30 mouse cellular contexts compared by ENCODE assay signal in the genomic region with DNA sequence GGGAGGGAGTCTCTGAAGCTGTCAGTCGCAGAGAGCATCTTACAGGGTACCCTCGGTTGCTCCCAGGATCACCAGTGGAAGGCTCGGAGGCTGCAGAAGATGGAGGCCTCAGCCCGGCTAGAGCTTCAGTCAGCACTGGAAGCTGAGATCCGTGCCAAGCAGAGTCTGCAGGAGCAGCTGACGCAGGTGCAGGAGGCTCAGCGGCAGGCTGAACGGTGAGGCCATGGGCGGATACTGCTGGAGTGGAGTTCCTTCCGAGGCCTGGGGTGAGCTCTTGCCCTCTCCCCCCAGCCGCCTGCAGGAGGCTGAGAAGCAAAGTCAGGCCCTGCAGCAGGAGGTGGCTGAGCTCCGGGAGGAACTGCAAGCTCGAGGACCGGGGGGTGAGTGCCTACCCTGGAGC. TPM values are rescaled to one million over a fixed set of nuclear protein-coding genes. Genes with fewer than 3 reads are reported as not detected.
DNase-seq lines count a peak whose midpoint lies in the region; ATAC-seq and TF ChIP-seq lines count a peak whose summit lies in the region.
"Had no signal": no experiment of that assay in that cellular context is flagged by ENCODE, and none has a peak within 500 bp of the region (broad histone marks: within the 10 kb centered on the region; RNA-seq: fewer than 3 reads in every experiment).

No protein-coding gene starts in this region.

- 77% methylated on average over 14 of the region's 14 CpGs for WGBS in hindbrain, embryonic 13.5 days
- WGBS in hindbrain, postnatal 0 days: 68% methylated on average over 14 of the region's 14 CpGs
- 21% methylated on average over 14 of the region's 14 CpGs for WGBS in cerebellum, adult 2 months
- 83% methylated on average over 14 of the region's 14 CpGs for WGBS in limb, embryonic 15.5 days

- TF ChIP-seq POLR2A in cerebellum, adult 2 months (IDR thresholded peaks at IDR 0.05; ENCODE audit: borderline replicate concordance, insufficient read depth, low read length): no peak

- no peak for TF ChIP-seq CTCF in hindbrain, postnatal 0 days (IDR thresholded peaks at IDR 0.05; ENCODE audit: low read depth)
- TF ChIP-seq CTCF in cerebellum, adult 2 months (IDR thresholded peaks at IDR 0.05; ENCODE audit: borderline replicate concordance, insufficient read depth, low read depth, low read length): no peak

- no peak for DNase-seq in hindbrain, postnatal 0 days (ENCODE audit: low spot score)
- DNase-seq in cerebellum, adult 2 months: peak; percentile 79 to 86
- peak; percentile 66 to 71 for DNase-seq in cerebellum, postnatal 10 days
- no peak for DNase-seq in right cerebral cortex, postnatal 4 days
- no peak for DNase-seq in testis, postnatal 10 days (ENCODE audit: low spot score)
- DNase-seq: adrenal gland, postnatal 14 days; gastrocnemius, adult 2 months; gastrocnemius, postnatal 36 days; heart, adult 18-20 months; heart, postnatal 4 days; kidney, adult 18-20 months; kidney, postnatal 25 days; liver, embryonic 13.5 days; lung, adult 18-20 months; lung, postnatal 10 days had no signal

- H3K27ac ChIP-seq in hindbrain, embryonic 13.5 days: no peak overlapping the region
- H3K27ac ChIP-seq in hindbrain, postnatal 0 days: no peak overlapping the region
- peak overlapping the region; percentile 85 for H3K27ac ChIP-seq in cerebellum, adult 2 months (ENCODE audit: insufficient read depth, low read length)
- H3K27ac ChIP-seq in limb, embryonic 15.5 days: peak overlapping the region; percentile 47; the same call in 1 of the 2 replicates
- H3K27ac ChIP-seq: embryonic facial prominence, embryonic 12.5 days; forebrain, embryonic 10.5 days; forebrain, embryonic 15.5 days; gastrocnemius, adult 2 months; hindbrain, embryonic 14.5 days; kidney, embryonic 15.5 days; limb, embryonic 13.5 days; liver, embryonic 13.5 days; midbrain, embryonic 10.5 days; neural tube, embryonic 12.5 days had no signal

- no peak overlapping the region for H3K4me2 ChIP-seq in hindbrain, embryonic 13.5 days
- H3K4me2 ChIP-seq in hindbrain, postnatal 0 days (ENCODE audit: low read depth, low read length): no peak overlapping the region
- no peak overlapping the region for H3K4me2 ChIP-seq in limb, embryonic 15.5 days
- H3K4me2 ChIP-seq: embryonic facial prominence, embryonic 12.5 days; forebrain, embryonic 15.5 days; heart, embryonic 12.5 days; hindbrain, embryonic 14.5 days; kidney, embryonic 15.5 days; limb, embryonic 13.5 days; liver, embryonic 13.5 days; neural tube, embryonic 12.5 days had no signal

- no peak overlapping the region for H3K4me3 ChIP-seq in hindbrain, embryonic 13.5 days
- no peak overlapping the region for H3K4me3 ChIP-seq in hindbrain, postnatal 0 days (ENCODE audit: low read length)
- H3K4me3 ChIP-seq in cerebellum, adult 2 months (replicated peaks; ENCODE audit: insufficient read depth, low read depth, low read length): peak overlapping the region; percentile 18
- H3K4me3 ChIP-seq in limb, embryonic 15.5 days: no peak overlapping the region
- H3K4me3 ChIP-seq: embryonic facial prominence, embryonic 12.5 days; forebrain, embryonic 10.5 days; forebrain, embryonic 15.5 days; gastrocnemius, adult 2 months; heart, embryonic 12.5 days; kidney, embryonic 15.5 days; limb, embryonic 13.5 days; liver, embryonic 13.5 days; midbrain, embryonic 10.5 days; myocyte; neural tube, embryonic 12.5 days had no signal

- H3K27me3 ChIP-seq in hindbrain, embryonic 13.5 days: no peaks in the 10 kb centered on the region
- no peaks in the 10 kb centered on the region for H3K27me3 ChIP-seq in hindbrain, postnatal 0 days (ENCODE audit: insufficient read depth, low read length)
- H3K27me3 ChIP-seq in cerebellum, adult 2 months (ENCODE audit: control insufficient read depth, insufficient read depth, low read length): no peaks in the 10 kb centered on the region
- H3K27me3 ChIP-seq in limb, embryonic 15.5 days: no peaks in the 10 kb centered on the region
- H3K27me3 ChIP-seq: embryonic facial prominence, embryonic 12.5 days; forebrain, embryonic 15.5 days; heart, embryonic 12.5 days; kidney, embryonic 15.5 days; limb, embryonic 13.5 days; liver, embryonic 13.5 days; neural tube, embryonic 12.5 days had no signal

- H3K4me1 ChIP-seq in hindbrain, embryonic 13.5 days (replicated peaks): no peaks in the 10 kb centered on the region
- H3K4me1 ChIP-seq in hindbrain, postnatal 0 days (ENCODE audit: insufficient read depth, low read length): no peaks in the 10 kb centered on the region
- peaks cover 43% of the 10 kb centered on the region for H3K4me1 ChIP-seq in cerebellum, adult 2 months (ENCODE audit: control insufficient read depth, insufficient read depth, low read length)
- H3K4me1 ChIP-seq in limb, embryonic 15.5 days: no peaks in the 10 kb centered on the region
- H3K4me1 ChIP-seq: embryonic facial prominence, embryonic 12.5 days; forebrain, embryonic 10.5 days; forebrain, embryonic 15.5 days; kidney, embryonic 15.5 days; limb, embryonic 13.5 days; liver, embryonic 13.5 days; midbrain, embryonic 10.5 days; neural tube, embryonic 12.5 days had no signal

- H3K9ac ChIP-seq in hindbrain, embryonic 13.5 days: peak overlapping the region; percentile 13; the same call in 1 of the 2 replicates
- H3K9ac ChIP-seq in hindbrain, postnatal 0 days (replicated peaks; ENCODE audit: low read length): no peak overlapping the region
- H3K9ac ChIP-seq in limb, embryonic 15.5 days: no peak overlapping the region
- H3K9ac ChIP-seq: embryonic facial prominence, embryonic 12.5 days; forebrain, embryonic 15.5 days; heart, embryonic 12.5 days; hindbrain, embryonic 14.5 days; kidney, embryonic 15.5 days; liver, embryonic 13.5 days; neural tube, embryonic 12.5 days had no signal

- peaks cover 68% of the 10 kb centered on the region for H3K36me3 ChIP-seq in hindbrain, embryonic 13.5 days
- H3K36me3 ChIP-seq in hindbrain, postnatal 0 days (ENCODE audit: insufficient read depth, low read length): peaks cover 13% of the 10 kb centered on the region
- peaks cover 96% of the 10 kb centered on the region for H3K36me3 ChIP-seq in limb, embryonic 15.5 days
- H3K36me3 ChIP-seq: forebrain, embryonic 15.5 days had no signal

- no peaks in the 10 kb centered on the region for H3K9me3 ChIP-seq in hindbrain, embryonic 13.5 days
- no peaks in the 10 kb centered on the region for H3K9me3 ChIP-seq in hindbrain, postnatal 0 days (ENCODE audit: low read length)
- no peaks in the 10 kb centered on the region for H3K9me3 ChIP-seq in limb, embryonic 15.5 days
- H3K9me3 ChIP-seq: embryonic facial prominence, embryonic 12.5 days; forebrain, embryonic 10.5 days; forebrain, embryonic 15.5 days; heart, embryonic 12.5 days; kidney, embryonic 15.5 days; limb, embryonic 13.5 days; liver, embryonic 13.5 days; midbrain, embryonic 10.5 days; neural tube, embryonic 12.5 days had no signal

- ATAC-seq in hindbrain, embryonic 13.5 days (ENCODE audit: low FRiP score): no peak
- no peak for ATAC-seq in hindbrain, postnatal 0 days
- ATAC-seq in limb, embryonic 15.5 days (ENCODE audit: insufficient number of reproducible peaks, low FRiP score, low TSS enrichment, low read depth): no peak
- ATAC-seq: CD4-positive, CD25-positive, alpha-beta regulatory T cell, adult 4 months; forebrain, embryonic 15.5 days; inflammation-experienced regulatory T-cells, adult 6 months; midbrain, embryonic 16.5 days had no signal

RNA-seq across cellular contexts. Expression of a gene that starts 9.3 kb away (rescaled TPM):
- polyA plus RNA-seq in hindbrain, embryonic 13.5 days (2015; fragmentation: Nextera tagmentation; extraction: Ambion mirVana): 0.42 and 0.48 TPM in 2 replicates
- 3.1 and 6.0 TPM in 2 replicates for total RNA-seq in hindbrain, postnatal 0 days (2014; rRNA removed)
- polyA plus RNA-seq in hindbrain, postnatal 0 days (2015; fragmentation: Nextera tagmentation; extraction: Ambion mirVana): 0.29 and 0.33 TPM in 2 replicates
- 33.1 and 36.5 TPM in 2 replicates for polyA plus RNA-seq in cerebellum, adult 2 months (2012; rRNA removed)
- polyA plus RNA-seq in limb, embryonic 15.5 days (2015; fragmentation: Nextera tagmentation; extraction: Ambion mirVana): 1.4 and 2.0 TPM in 2 replicates

RNA-seq across cellular contexts. Expression of a gene that starts 19.2 kb away (rescaled TPM):
- 71.7 and 73.8 TPM in 2 replicates for polyA plus RNA-seq in hindbrain, embryonic 13.5 days (2015; fragmentation: Nextera tagmentation; extraction: Ambion mirVana)
- 69.6 and 93.4 TPM in 2 replicates for total RNA-seq in hindbrain, postnatal 0 days (2014; rRNA removed)
- 57.8 and 59.5 TPM in 2 replicates for polyA plus RNA-seq in hindbrain, postnatal 0 days (2015; fragmentation: Nextera tagmentation; extraction: Ambion mirVana)
- polyA plus RNA-seq in cerebellum, adult 2 months (2012; rRNA removed): 84.1 and 85.5 TPM in 2 replicates
- 81.5 and 81.7 TPM in 2 replicates for polyA plus RNA-seq in limb, embryonic 15.5 days (2015; fragmentation: Nextera tagmentation; extraction: Ambion mirVana)

RNA-seq across cellular contexts. Expression of a gene that starts 25.4 kb away (rescaled TPM):
- polyA plus RNA-seq in hindbrain, embryonic 13.5 days (2015; fragmentation: Nextera tagmentation; extraction: Ambion mirVana): 17.5 and 17.6 TPM in 2 replicates
- total RNA-seq in hindbrain, postnatal 0 days (2014; rRNA removed): 102 TPM in 2 replicates
- 18.6 and 21.4 TPM in 2 replicates for polyA plus RNA-seq in hindbrain, postnatal 0 days (2015; fragmentation: Nextera tagmentation; extraction: Ambion mirVana)
- polyA plus RNA-seq in cerebellum, adult 2 months (2012; rRNA removed): 317 and 326 TPM in 2 replicates
- polyA plus RNA-seq in limb, embryonic 15.5 days (2015; fragmentation: Nextera tagmentation; extraction: Ambion mirVana): 14.6 and 16.2 TPM in 2 replicates

RNA-seq across cellular contexts. Expression of a gene that starts 39.0 kb away (rescaled TPM):
- 86.8 and 96.4 TPM in 2 replicates for polyA plus RNA-seq in hindbrain, embryonic 13.5 days (2015; fragmentation: Nextera tagmentation; extraction: Ambion mirVana)
- total RNA-seq in hindbrain, postnatal 0 days (2014; rRNA removed): 127 and 135 TPM in 2 replicates
- 76.5 and 77.5 TPM in 2 replicates for polyA plus RNA-seq in hindbrain, postnatal 0 days (2015; fragmentation: Nextera tagmentation; extraction: Ambion mirVana)
- 168 and 220 TPM in 2 replicates for polyA plus RNA-seq in cerebellum, adult 2 months (2012; rRNA removed)
- 93.6 and 103 TPM in 2 replicates for polyA plus RNA-seq in limb, embryonic 15.5 days (2015; fragmentation: Nextera tagmentation; extraction: Ambion mirVana)

RNA-seq across cellular contexts. Expression of a gene that starts 47.9 kb away (rescaled TPM):
- polyA plus RNA-seq in hindbrain, embryonic 13.5 days (2015; fragmentation: Nextera tagmentation; extraction: Ambion mirVana): 103 and 107 TPM in 2 replicates
- total RNA-seq in hindbrain, postnatal 0 days (2014; rRNA removed): 89.0 and 89.4 TPM in 2 replicates
- 80.2 and 84.9 TPM in 2 replicates for polyA plus RNA-seq in hindbrain, postnatal 0 days (2015; fragmentation: Nextera tagmentation; extraction: Ambion mirVana)
- 175 and 196 TPM in 2 replicates for polyA plus RNA-seq in cerebellum, adult 2 months (2012; rRNA removed)
- polyA plus RNA-seq in limb, embryonic 15.5 days (2015; fragmentation: Nextera tagmentation; extraction: Ambion mirVana): 115 TPM in 2 replicates

Comparison
In these comparisons a context has a peak if more than half of its experiments do, and no peak if none do; other contexts are left out.
1. H3K27ac ChIP-seq: peak in cerebellum, adult 2 months (single experiment) and limb, embryonic 15.5 days (single experiment); none in hindbrain, embryonic 13.5 days (single experiment) and hindbrain, postnatal 0 days (single experiment).
2. DNase-seq: peak in cerebellum, adult 2 months (2 of 2) and cerebellum, postnatal 10 days (2 of 2); none in hindbrain, postnatal 0 days (single experiment), right cerebral cortex, postnatal 4 days (single experiment) and testis, postnatal 10 days (single experiment).
3. RNA of a gene that starts 9.3 kb away (polyA plus RNA-seq): 33.1 to 36.5 TPM in cerebellum, adult 2 months; 1.4 to 2.0 TPM in limb, embryonic 15.5 days, 0.42 to 0.48 TPM in hindbrain, embryonic 13.5 days and 0.29 to 0.33 TPM in hindbrain, postnatal 0 days; every median in the first group is over 10 times any median in the second.
4. RNA of a gene that starts 25.4 kb away (polyA plus RNA-seq): 317 to 326 TPM in cerebellum, adult 2 months; 18.6 to 21.4 TPM in hindbrain, postnatal 0 days, 17.5 to 17.6 TPM in hindbrain, embryonic 13.5 days and 14.6 to 16.2 TPM in limb, embryonic 15.5 days; every median in the first group is over 10 times any median in the second.